Mouse (Mus musculus): ENCODE data around the gene Cfdp1. TPM values are rescaled to one million over a fixed set of nuclear protein-coding genes. Genes with fewer than 3 reads are reported as not detected.
"Not testable (repeated sequence)": the region's sequence is repeated elsewhere in the genome, so short reads cannot be mapped to it uniquely, and the experiment has no call there.

Gene Cfdp1
- polyA plus RNA-seq, 1 experiment = 5.8 TPM

- Histone ChIP-seq H3K27me3 (ENCODE audit: control insufficient read depth, insufficient read depth, low read length) (no peaks in the 10 kb centered on the region), H3K27ac (ENCODE audit: control insufficient read depth, insufficient read depth, low read length) (no peak overlapping the region), H3K36me3 (ENCODE audit: control insufficient read depth, insufficient read depth, low read length) (no peaks in the 10 kb centered on the region), H3K4me3 (ENCODE audit: control insufficient read depth, insufficient read depth, low read length) (no peak overlapping the region), H3K4me1 (replicated peaks; ENCODE audit: control insufficient read depth, insufficient read depth, low read length) (no peaks in the 10 kb centered on the region)
- no peak for DNase-seq
- 95% methylated on average over 6 of the region's 6 CpGs for WGBS
- TF ChIP-seq CTCF (IDR thresholded peaks at IDR 0.05; ENCODE audit: borderline replicate concordance, control insufficient read depth, extremely low read depth, insufficient read depth, low read length, poor library complexity) = no peak
- no peak for TF ChIP-seq POLR2A (IDR thresholded peaks at IDR 0.05; ENCODE audit: control insufficient read depth, extremely low read depth, insufficient read depth, low read length, poor library complexity)
These were observed 11.8 kb upstream of the Cfdp1 start for GRCm38 (mm10) chr8:111865857-111866256.

GRCm38 (mm10) chr8:111865130-111865852 lies 11.2 kb upstream of the Cfdp1 start:
- TF ChIP-seq POLR2A (IDR thresholded peaks at IDR 0.05; ENCODE audit: control insufficient read depth, extremely low read depth, insufficient read depth, low read length, poor library complexity) (no peak), CTCF (IDR thresholded peaks at IDR 0.05; ENCODE audit: borderline replicate concordance, control insufficient read depth, extremely low read depth, insufficient read depth, low read length, poor library complexity) (no peak)
- no peaks in the 10 kb centered on the region for H3K36me3 ChIP-seq (ENCODE audit: control insufficient read depth, insufficient read depth, low read length)
- H3K4me3 ChIP-seq (ENCODE audit: control insufficient read depth, insufficient read depth, low read length) = no peak overlapping the region
- no peak overlapping the region for H3K27ac ChIP-seq (ENCODE audit: control insufficient read depth, insufficient read depth, low read length)
- WGBS = 95% methylated on average over 8 of the region's 8 CpGs
- H3K4me1 ChIP-seq (replicated peaks; ENCODE audit: control insufficient read depth, insufficient read depth, low read length) = no peaks in the 10 kb centered on the region
- H3K27me3 ChIP-seq (ENCODE audit: control insufficient read depth, insufficient read depth, low read length) = no peaks in the 10 kb centered on the region
- no peak for DNase-seq

GRCm38 (mm10) chr8:111864648-111865047 lies 10.6 kb upstream of the Cfdp1 start:
- H3K36me3 ChIP-seq (ENCODE audit: control insufficient read depth, insufficient read depth, low read length) = no peaks in the 10 kb centered on the region
- H3K27ac ChIP-seq (ENCODE audit: control insufficient read depth, insufficient read depth, low read length) = no peak overlapping the region
- DNase-seq = no peak
- WGBS = 95% methylated on average over 8 of the region's 8 CpGs
- no peaks in the 10 kb centered on the region for H3K27me3 ChIP-seq (ENCODE audit: control insufficient read depth, insufficient read depth, low read length)
- no peaks in the 10 kb centered on the region for H3K4me1 ChIP-seq (replicated peaks; ENCODE audit: control insufficient read depth, insufficient read depth, low read length)
- no peak overlapping the region for H3K4me3 ChIP-seq (ENCODE audit: control insufficient read depth, insufficient read depth, low read length)
- TF ChIP-seq POLR2A (IDR thresholded peaks at IDR 0.05; ENCODE audit: control insufficient read depth, extremely low read depth, insufficient read depth, low read length, poor library complexity) (no peak), CTCF (IDR thresholded peaks at IDR 0.05; ENCODE audit: borderline replicate concordance, control insufficient read depth, extremely low read depth, insufficient read depth, low read length, poor library complexity) (no peak)

- Histone ChIP-seq H3K4me3 (ENCODE audit: control insufficient read depth, insufficient read depth, low read length) (no peak overlapping the region), H3K4me1 (replicated peaks; ENCODE audit: control insufficient read depth, insufficient read depth, low read length) (no peaks in the 10 kb centered on the region), H3K27me3 (ENCODE audit: control insufficient read depth, insufficient read depth, low read length) (no peaks in the 10 kb centered on the region), H3K36me3 (ENCODE audit: control insufficient read depth, insufficient read depth, low read length) (no peaks in the 10 kb centered on the region), H3K27ac (ENCODE audit: control insufficient read depth, insufficient read depth, low read length) (no peak overlapping the region)
- WGBS = 28% methylated on average over 4 of the region's 4 CpGs
- TF ChIP-seq POLR2A (IDR thresholded peaks at IDR 0.05; ENCODE audit: control insufficient read depth, extremely low read depth, insufficient read depth, low read length, poor library complexity) (no peak), CTCF (IDR thresholded peaks at IDR 0.05; ENCODE audit: borderline replicate concordance, control insufficient read depth, extremely low read depth, insufficient read depth, low read length, poor library complexity) (no peak)
- DNase-seq = no peak
These were observed 9.2 kb upstream of the Cfdp1 start for GRCm38 (mm10) chr8:111863280-111863679.

GRCm38 (mm10) chr8:111855977-111856376 lies 1.9 kb upstream of the Cfdp1 start:
- Histone ChIP-seq H3K27me3 (ENCODE audit: control insufficient read depth, insufficient read depth, low read length) (no peaks in the 10 kb centered on the region), H3K27ac (ENCODE audit: control insufficient read depth, insufficient read depth, low read length) (no peak overlapping the region), H3K4me3 (ENCODE audit: control insufficient read depth, insufficient read depth, low read length) (no peak overlapping the region), H3K36me3 (ENCODE audit: control insufficient read depth, insufficient read depth, low read length) (no peaks in the 10 kb centered on the region), H3K4me1 (replicated peaks; ENCODE audit: control insufficient read depth, insufficient read depth, low read length) (peaks cover 3% of the 10 kb centered on the region)
- DNase-seq = no peak
- 93% methylated on average over 12 of the region's 12 CpGs for WGBS
- TF ChIP-seq CTCF (IDR thresholded peaks at IDR 0.05; ENCODE audit: borderline replicate concordance, control insufficient read depth, extremely low read depth, insufficient read depth, low read length, poor library complexity) (no peak), POLR2A (IDR thresholded peaks at IDR 0.05; ENCODE audit: control insufficient read depth, extremely low read depth, insufficient read depth, low read length, poor library complexity) (no peak)

- not testable (repeated sequence) for H3K27me3 ChIP-seq (ENCODE audit: control insufficient read depth, insufficient read depth, low read length); DNase-seq; H3K4me1 ChIP-seq (replicated peaks; ENCODE audit: control insufficient read depth, insufficient read depth, low read length); H3K36me3 ChIP-seq (ENCODE audit: control insufficient read depth, insufficient read depth, low read length); H3K4me3 ChIP-seq (ENCODE audit: control insufficient read depth, insufficient read depth, low read length); H3K27ac ChIP-seq (ENCODE audit: control insufficient read depth, insufficient read depth, low read length)
- 66% methylated on average over 12 of the region's 12 CpGs for WGBS
These were observed 872 bp downstream of the Cfdp1 start for GRCm38 (mm10) chr8:111853219-111853618.

- 91% methylated on average over 6 of the region's 6 CpGs for WGBS
- Histone ChIP-seq H3K36me3 (ENCODE audit: control insufficient read depth, insufficient read depth, low read length) (peaks cover 7% of the 10 kb centered on the region), H3K27me3 (ENCODE audit: control insufficient read depth, insufficient read depth, low read length) (no peaks in the 10 kb centered on the region), H3K27ac (ENCODE audit: control insufficient read depth, insufficient read depth, low read length) (no peak overlapping the region), H3K4me3 (ENCODE audit: control insufficient read depth, insufficient read depth, low read length) (no peak overlapping the region), H3K4me1 (replicated peaks; ENCODE audit: control insufficient read depth, insufficient read depth, low read length) (no peaks in the 10 kb centered on the region)
- TF ChIP-seq CTCF (IDR thresholded peaks at IDR 0.05; ENCODE audit: borderline replicate concordance, control insufficient read depth, extremely low read depth, insufficient read depth, low read length, poor library complexity) (no peak), POLR2A (IDR thresholded peaks at IDR 0.05; ENCODE audit: control insufficient read depth, extremely low read depth, insufficient read depth, low read length, poor library complexity) (no peak)
- DNase-seq = no peak
These were observed 7.3 kb downstream of the Cfdp1 start for GRCm38 (mm10) chr8:111846746-111847145.
